ENCODE assay signal across 8 mouse cellular contexts in the genomic region with DNA sequence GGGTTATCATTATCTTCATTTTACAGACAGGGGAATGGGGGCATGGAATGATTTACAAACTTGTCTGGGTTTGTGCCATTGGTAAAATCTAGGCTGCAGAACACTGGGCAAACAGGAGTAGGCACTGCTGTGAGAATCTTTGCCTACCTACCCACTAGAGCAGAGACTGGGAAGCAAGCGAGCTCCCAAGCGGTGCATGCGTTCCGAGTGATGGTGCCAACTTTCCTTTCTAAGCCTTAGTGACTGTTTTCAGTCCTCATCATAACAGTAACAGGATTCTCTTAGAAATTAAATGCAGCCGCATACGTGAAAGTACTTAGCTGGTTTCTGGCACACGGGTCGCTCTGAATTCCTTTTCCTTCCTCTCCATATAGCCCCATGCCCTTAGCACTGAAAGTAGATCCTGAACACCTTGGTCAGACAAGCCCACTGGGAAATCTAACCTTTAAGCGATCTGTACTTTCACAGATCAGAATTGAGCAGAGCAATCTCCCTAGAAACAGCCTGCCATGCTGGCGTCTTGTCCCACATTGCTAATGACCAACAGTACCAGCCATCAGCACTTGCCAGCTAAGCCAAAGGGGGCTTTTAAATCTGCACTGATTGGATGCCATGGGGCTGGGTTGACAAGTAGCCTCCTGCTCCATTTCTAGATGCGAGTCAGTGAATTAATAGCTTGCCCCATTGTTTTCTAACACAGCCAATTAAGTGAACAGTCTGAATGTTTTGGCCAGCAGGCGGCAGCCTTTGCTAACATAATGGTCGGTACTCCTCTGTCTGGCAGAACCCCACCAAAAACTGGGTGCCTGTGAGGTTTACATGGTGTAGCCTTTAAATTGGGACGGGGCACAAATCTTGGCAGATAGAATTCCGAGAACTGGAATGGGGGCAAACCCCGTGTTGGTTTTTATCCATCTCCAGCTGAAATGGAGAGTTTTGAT. TPM values are rescaled to one million over a fixed set of nuclear protein-coding genes. Genes with fewer than 3 reads are reported as not detected.
DNase-seq lines count a peak whose midpoint lies in the region; ATAC-seq lines count a peak whose summit lies in the region.

No protein-coding gene starts in this region.

- H3K4me1 ChIP-seq in midbrain, embryonic 10.5 days, result peaks cover 20% of the 10 kb centered on the region

- no peak overlapping the region for H3K4me3 ChIP-seq in midbrain, embryonic 10.5 days

- no peaks in the 10 kb centered on the region for H3K27me3 ChIP-seq in midbrain, embryonic 10.5 days (ENCODE audit: low read depth, poor library complexity, severe bottlenecking)

- ATAC-seq in common myeloid progenitor, adult 5-6 weeks (replicated peaks; ENCODE audit: low read depth, poor library complexity, severe bottlenecking), result peak; percentile 87

- H3K27ac ChIP-seq in midbrain, embryonic 10.5 days (replicated peaks), result no peak overlapping the region

- H3K9me3 ChIP-seq in midbrain, embryonic 10.5 days (replicated peaks), result no peaks in the 10 kb centered on the region

- H3K36me3 ChIP-seq in midbrain, embryonic 10.5 days, result no peaks in the 10 kb centered on the region

- WGBS in midbrain, embryonic 10.5 days, result 56% methylated on average over 16 of the region's 16 CpGs

- DNase-seq in WW6 (ENCODE audit: low read depth, low spot score), result peak; percentile 52
- peak; percentile 89 for DNase-seq in gastrocnemius, postnatal 14 days
- DNase-seq in induced T-regulatory cell, adult 2 months (ENCODE audit: low read depth), result peak; percentile 76
- DNase-seq in left cerebral cortex, adult 8-10 months (ENCODE audit: low spot score in 2 of 2), result peak; percentile 75 to 97
- DNase-seq in midbrain, embryonic 10.5 days (ENCODE audit: low spot score), result peak; percentile 83
- peak; percentile 85 to 87 for DNase-seq in right cerebral cortex, postnatal 36 days (ENCODE audit: low spot score in 2 of 2)
- DNase-seq in urinary bladder, postnatal 36 days (ENCODE audit: low spot score in 2 of 2), result peak; percentile 84 to 89

- intact Hi-C loops in gastrocnemius, postnatal 14 days (cut with DNase I; ENCODE audit: low total_unique reads), result loop anchor here (5.0 to 10.0 kb wide), 2 partner anchors 336 to 519 kb away; no protein-coding TSS in a partner anchor

RNA-seq across cellular contexts. Expression of gene Tyw5, which starts 21.7 kb away (rescaled TPM):
- 14.6 and 22.1 TPM in 2 replicates for total RNA-seq in common myeloid progenitor, adult 5-6 weeks (2017)
- 1 to 10 TPM; 3.7 to 4.0 TPM for total RNA-seq in gastrocnemius, postnatal 14 days (2021)
- 10 to 100 TPM; 21.0 to 24.2 (median 22.9) TPM for total RNA-seq in left cerebral cortex, adult 8-10 months (2022)
- 27.9 and 33.8 TPM in 2 replicates for polyA plus RNA-seq in midbrain, embryonic 10.5 days (2016; fragmentation: Nextera tagmentation; extraction: Ambion mirVana)

RNA-seq across cellular contexts. Expression of gene Maip1, which starts 22.5 kb away (rescaled TPM):
- total RNA-seq in common myeloid progenitor, adult 5-6 weeks (2017), result 11.3 and 16.8 TPM in 2 replicates
- 1 to 10 TPM; 7.1 to 8.3 TPM for total RNA-seq in gastrocnemius, postnatal 14 days (2021)
- 10 to 100 TPM; 11.8 to 14.2 (median 12.7) TPM for total RNA-seq in left cerebral cortex, adult 8-10 months (2022)
- polyA plus RNA-seq in midbrain, embryonic 10.5 days (2016; fragmentation: Nextera tagmentation; extraction: Ambion mirVana), result 18.7 and 19.5 TPM in 2 replicates

RNA-seq across cellular contexts. Expression of gene 1700066M21Rik, which starts 51.2 kb away (rescaled TPM):
- total RNA-seq in common myeloid progenitor, adult 5-6 weeks (2017), result 14.2 and 18.7 TPM in 2 replicates
- total RNA-seq in gastrocnemius, postnatal 14 days (2021), result 1 to 10 TPM; 1.9 to 2.1 TPM
- total RNA-seq in left cerebral cortex, adult 8-10 months (2022), result 10 to 100 TPM; 19.9 to 23.6 (median 21.9) TPM
- 9.3 and 9.7 TPM in 2 replicates for polyA plus RNA-seq in midbrain, embryonic 10.5 days (2016; fragmentation: Nextera tagmentation; extraction: Ambion mirVana)
